Mouse (Mus musculus) heart, postnatal 0 days (tissue): ENCODE results near the gene Cux1.
A peak's percentile ranks its signal among the peaks of the same experiment; 100 is the strongest.

Source experiments
- CTCF ChIP-seq: IDR thresholded peaks from 2 replicates; pipeline ENCODE4 v1.5.1; 2016; ENCODE audit warnings: antibody characterized with exemption, control low read depth, low read depth
- EP300 ChIP-seq: IDR thresholded peaks from 2 replicates; pipeline ENCODE4 v1.6.1; 2016; ENCODE audit warnings: antibody characterized with exemption, low read depth

DNA sequence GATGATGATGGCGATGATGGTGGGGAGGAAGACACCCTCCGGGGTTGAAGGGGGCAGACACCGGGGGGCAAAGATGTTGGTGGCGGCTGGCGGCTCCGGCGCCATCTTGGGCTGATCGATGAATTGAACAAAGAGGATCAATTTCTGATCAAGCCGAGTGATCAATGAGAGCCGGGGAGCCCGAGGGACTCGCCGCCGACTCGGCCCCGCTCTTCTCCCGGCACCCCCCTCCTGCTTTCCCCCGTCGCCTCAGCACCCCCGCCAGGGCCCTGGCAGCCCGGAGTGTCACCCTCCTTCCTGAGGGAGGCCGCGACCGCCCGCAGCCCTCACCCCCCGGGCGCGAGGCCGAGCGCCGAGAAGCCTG is 496 bp downstream of the Cux1 start:
- 0 out of 2 replicates have a peak, but pooled peaks have one; percentile 7 for TF ChIP-seq EP300
- no peak for TF ChIP-seq CTCF
